Mouse (Mus musculus) thymus, postnatal 4 days (tissue): Measurements from ENCODE around the gene Gm10840.

Experiments
- DNase-seq: peaks from one replicate; pipeline ENCODE4 v3.0.0; 2021

Gene Gm10840

DNA sequence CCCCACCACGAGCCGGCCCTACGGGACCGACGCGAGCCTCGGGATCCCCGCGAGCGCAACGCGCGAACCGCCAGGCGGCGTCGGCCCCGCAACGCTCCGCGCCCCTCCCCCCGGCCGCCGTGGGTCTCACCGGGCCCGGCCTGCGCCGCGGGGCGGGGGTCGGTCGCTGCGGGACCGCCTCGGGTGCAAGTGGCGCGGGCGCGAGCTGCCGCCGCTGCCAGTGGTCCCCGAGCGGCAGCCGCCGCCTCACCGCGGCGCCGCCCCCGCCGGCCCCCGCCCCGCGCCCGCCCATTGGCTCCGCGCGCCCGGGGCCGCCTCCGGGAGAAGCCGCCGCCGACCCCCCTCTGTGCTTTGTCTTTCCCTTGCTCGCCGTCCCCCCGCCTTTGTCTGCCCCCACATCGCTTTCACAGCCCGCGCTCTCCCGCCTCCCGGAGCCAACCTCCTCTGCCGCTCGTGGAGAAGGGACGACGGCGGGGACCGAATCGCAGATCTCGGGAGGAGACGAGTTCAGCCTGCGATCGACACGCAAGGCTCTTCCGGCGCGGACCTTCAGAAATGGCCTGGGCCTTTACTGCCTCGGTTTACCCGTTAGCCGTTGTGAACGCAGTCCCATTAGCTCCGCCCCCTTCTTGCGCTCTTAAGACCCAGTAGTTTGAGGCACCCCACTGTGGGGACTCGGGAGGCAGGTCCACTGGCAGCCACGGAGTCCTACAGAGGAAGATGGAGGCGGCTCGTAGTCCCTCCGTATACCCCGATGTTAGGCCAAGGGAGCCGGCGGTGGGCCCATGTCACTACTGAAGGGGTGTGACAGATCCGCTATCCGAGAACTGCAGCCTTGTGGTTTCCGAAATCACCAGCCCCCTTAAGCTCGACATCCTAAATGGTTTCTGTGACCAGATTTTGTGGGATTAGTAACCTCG, 469 bp upstream of the Gm10840 start:
- peak; percentile 93 for DNase-seq

DNA sequence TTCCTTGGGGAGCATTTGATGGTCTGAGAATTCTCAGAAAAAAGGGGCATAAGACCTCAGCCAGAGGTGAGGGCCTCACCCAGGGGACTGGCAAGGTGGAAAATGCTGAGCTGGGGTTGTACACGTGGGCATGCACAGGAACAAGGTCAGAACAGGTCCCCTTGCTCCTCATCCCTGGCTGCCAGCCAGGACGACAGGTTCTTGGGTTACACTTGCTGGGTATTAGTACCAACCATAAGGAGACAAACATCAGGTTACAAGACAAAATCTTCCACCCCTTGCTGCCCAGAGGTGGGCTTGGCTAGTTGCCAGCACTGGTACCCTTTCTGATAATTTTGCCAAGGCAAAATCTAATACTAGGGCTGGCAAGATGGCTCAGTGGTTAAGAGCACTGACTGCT, 1.6 kb downstream of the Gm10840 start:
- DNase-seq = no peak

GRCm38 (mm10) chr11:106163546-106163945, 2.9 kb downstream of the Gm10840 start:
- DNase-seq = no peak

DNA sequence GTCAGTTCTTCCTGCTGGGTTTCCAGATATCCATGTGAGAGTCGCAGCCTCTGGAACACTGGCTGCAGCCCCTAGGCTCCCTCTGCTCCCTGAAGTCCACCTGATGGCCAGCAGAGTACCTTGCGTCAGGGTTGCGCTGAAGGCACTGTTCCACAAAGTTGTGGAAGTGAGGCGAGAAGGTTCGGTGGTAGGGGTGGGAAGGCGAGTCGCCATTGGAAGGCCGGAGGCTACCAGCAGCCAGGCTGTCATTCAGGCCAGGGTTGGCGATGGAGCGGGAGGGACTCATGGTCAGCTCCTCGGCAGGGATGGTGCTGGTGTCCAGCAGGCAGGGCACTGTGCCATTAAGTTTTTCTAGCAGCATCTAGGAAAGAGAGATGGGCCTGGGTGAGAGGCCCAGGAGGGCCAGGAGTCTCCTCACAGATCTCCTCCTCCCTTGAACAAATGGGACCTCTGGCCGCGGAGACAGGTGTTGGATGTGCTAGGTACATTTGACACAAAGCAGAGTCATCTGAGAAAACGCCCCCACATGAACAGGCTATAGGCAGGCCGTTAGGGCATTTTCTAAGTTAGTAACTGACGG, 4.0 kb downstream of the Gm10840 start:
- DNase-seq = no peak

- DNase-seq = peak; percentile 55
Measured at GRCm38 (mm10) chr11:106167435-106167834, 6.8 kb downstream of the Gm10840 start.

GRCm38 (mm10) chr11:106170807-106171206, 10.2 kb downstream of the Gm10840 start:
- DNase-seq = peak; percentile 87

- DNase-seq = no peak
Measured at GRCm38 (mm10) chr11:106173228-106173627, 12.6 kb downstream of the Gm10840 start.

DNA sequence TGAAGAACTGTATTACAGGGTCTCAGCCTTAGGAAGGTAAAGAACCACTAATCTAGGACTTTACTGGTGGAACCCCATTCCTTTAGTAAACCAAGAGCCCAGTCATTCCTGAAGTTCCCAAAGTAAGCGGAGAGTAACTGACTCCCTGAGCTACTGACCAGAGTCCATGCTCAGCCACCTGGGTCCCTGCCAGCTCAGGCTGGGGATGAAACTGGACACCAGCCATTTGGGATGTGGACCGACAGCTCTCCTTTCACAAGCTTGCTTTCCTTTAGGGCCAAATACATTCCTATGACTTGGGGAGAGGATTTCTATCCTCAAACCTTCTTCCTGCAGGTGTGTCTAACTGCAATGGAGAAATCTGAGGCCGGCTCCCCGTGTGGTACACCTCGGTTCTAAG, 13.7 kb downstream of the Gm10840 start:
- no peak for DNase-seq

DNA sequence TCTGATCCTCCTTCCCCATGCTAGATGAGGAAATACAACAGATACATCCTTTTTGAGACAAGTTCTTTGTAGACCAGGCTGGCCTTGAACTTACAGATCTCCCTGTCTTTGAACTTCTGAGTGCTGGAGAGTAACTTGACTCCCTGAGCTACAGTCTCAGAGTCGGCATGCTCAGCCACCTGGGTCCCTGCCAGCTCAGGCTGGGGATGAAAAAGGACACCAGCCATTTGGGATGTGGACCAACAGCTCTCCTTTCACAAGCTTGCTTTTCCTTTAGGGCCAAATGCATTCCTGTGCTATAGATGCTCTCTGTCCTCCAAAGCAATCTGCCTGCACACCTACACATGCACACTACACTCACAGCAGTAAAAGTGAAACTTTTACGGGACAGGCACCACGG, 14.4 kb downstream of the Gm10840 start:
- no peak for DNase-seq

GRCm38 (mm10) chr11:106176372-106176771, 15.7 kb downstream of the Gm10840 start:
- DNase-seq = no peak

DNA sequence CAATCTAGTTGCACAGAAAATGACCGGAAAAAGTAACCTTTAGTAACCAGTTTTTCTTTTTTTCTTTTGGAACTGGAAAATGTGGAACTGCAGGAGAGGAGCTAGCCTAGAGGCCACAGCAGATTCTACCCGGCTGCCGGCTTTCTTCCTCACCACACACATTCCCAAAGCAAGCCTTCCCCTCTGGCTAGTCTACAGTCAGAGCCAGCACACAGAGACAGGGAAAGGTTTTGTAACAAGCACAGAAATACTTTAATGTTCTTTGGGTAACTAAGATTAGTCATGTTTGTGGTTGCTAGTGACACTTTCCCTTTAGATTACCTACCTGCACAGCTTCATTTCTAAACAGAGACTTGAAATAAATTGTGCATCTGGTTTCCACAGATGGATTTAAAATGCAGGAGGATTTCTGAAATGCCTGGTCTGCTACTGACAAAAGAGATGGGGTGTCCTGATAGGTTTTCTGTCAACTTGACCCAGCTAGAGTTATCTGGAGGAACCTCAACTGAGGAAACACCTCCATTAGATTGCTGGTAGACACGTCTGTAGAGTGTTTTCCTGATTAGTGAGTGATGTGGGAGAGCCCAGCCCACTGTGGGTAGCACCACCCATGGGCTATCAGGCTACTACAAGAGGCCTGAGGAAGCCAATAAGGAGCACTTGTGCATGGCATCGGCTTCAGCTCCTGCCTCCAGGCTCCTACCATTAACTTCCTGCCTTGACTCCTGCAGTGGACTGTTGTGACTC, 17.6 kb downstream of the Gm10840 start:
- DNase-seq = no peak

DNA sequence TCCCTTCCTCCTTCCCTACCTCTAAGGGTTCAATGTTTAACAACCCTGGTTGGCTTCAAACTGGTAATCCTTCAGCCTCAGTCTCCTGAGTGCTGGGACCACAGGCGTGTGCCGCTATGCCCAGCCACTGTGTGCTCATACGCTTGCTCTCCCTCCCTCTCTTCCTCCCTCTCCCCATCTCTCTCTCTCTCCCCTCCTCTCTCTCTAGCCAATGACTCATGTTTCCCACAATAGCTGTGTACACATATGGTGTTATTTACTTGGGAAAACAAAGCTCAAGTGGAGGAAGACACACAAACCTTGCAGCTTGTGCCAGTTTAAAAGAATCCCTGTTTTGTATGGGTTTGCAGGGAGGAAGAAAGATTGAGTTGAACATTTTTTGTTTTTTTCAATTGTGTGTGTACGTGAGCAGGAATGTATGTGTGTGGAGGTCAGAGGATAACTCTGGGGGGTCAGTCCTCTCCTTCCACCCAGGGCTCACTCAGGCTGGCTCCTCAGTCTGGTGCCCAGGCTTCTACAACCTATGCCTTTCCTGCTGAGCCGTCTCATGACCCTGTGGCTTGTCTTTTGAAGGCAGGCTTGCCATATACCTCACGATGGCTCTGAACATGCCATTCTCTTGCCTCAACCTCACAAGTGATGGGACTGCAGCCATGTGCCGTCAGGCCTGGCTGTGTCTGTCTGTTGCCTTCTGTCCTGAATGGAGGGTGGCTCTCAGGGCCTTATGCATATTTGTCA, 19.2 kb downstream of the Gm10840 start:
- DNase-seq = no peak

GRCm38 (mm10) chr11:106180449-106180801, 19.8 kb downstream of the Gm10840 start:
- DNase-seq = no peak

DNA sequence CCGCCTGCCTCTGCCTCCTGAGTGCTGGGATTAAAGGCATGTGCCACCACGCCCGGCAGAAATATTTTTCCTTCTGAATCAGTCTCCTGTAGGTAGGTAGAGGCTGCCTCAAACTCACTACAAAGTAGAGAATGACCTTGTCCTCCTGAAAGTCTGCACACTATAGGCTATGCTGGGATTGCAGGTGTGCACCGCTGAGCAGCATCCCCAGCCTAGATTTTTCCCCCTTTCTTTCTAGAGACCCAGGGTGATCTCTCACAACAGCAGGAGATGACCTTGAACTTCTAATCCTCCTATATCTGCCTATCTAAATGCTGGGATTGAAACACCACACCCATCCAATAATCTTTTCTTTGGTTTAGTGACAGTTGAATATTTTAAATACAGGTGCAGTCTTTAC, 26.7 kb downstream of the Gm10840 start:
- no peak for DNase-seq

DNA sequence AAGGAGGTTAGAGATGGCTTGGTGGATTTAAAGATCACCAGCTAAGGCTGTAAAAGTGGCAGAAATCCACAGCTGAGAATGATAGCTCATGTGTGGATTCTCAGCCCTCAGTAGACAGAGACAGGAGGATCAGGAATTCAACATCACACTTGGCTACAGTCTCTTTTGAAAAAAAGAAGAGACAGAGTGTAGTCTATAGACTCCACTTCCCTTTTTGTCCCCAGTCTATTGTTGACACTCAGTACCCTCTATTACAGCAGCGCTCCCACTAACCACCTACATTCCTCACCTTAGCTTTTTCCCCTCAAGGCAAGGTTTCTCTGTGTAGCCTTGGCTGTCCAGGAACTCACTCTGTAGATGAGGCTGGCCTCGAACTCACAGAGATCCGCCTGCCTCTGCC, 31.1 kb downstream of the Gm10840 start:
- no peak for DNase-seq

DNA sequence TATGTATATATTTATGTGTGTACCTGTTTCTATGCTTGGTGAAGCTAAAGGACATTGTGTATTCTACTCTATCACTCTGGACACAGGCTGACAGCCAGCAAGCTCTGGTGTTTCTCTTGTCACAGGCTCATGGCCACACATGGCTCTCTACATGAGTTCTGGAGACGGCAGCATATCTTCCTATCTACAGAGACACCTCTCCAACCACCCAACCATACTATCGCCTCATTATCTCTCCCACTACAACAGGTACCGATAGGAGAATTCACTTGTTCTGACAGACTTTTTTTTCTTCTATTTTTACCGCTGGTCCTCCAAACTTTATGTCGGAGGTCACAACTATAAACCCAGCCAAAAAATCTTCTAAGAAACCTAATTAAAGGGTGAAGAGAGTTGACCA, 31.6 kb downstream of the Gm10840 start:
- DNase-seq = no peak

GRCm38 (mm10) chr11:106192657-106193370, 32.2 kb downstream of the Gm10840 start:
- no peak for DNase-seq

DNA sequence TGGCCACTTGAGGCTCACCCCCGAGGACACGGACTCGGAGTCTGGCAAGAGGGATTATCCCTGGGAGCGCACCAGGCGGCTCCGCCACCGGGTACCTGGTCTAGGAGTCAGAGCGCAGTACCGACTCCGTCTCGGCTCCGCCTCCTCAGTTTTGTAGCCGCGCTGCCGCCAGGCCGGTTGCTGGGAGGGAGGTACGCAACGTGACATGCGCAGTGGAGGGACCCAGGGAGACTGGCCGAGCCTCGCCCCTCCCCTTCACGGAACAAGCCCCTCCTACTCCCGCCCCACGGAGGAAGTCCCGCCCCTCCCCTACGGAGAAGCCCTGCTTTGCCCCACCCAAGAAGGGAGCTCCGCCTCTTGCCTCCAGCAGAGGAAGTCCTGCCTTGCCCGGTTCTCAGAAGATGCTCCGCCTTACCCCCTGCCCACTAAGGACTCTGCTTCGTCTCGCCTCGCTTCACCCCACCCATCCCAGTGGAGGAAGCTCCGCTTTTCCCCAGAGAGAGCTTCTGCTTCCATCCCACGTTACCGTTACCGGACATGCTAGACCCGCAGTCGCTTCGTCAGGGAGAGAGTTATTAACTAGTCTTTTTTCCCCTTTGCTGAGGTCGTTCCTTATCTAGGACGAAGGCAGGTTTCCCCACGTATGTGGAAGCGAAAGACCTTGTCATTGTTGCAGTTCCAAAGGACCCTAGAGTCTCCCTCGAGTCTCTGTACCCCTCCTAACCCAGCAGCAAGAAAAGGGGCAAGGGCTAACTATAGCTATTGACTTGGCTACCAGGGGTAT, 32.9 kb downstream of the Gm10840 start:
- DNase-seq = peak; percentile 98

DNA sequence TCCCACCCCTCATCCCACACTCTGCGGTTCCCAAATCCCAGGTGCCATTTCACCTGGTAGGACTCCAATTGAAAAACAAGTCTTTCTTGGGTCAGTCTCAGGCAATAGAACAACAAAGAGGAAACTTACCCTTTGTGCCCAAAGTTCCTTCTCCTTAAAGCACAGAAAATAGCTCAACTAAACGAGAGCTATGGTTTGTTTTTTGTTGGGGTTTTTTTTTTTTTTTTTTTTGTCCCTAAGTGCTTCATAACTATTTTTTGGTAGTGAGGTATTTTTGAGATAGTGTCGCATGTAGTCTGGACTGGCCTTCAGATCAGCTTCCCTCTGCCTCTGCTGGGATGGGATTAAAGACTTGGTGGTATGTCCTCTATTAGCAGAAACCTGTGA, 33.5 kb downstream of the Gm10840 start:
- no peak for DNase-seq

DNA sequence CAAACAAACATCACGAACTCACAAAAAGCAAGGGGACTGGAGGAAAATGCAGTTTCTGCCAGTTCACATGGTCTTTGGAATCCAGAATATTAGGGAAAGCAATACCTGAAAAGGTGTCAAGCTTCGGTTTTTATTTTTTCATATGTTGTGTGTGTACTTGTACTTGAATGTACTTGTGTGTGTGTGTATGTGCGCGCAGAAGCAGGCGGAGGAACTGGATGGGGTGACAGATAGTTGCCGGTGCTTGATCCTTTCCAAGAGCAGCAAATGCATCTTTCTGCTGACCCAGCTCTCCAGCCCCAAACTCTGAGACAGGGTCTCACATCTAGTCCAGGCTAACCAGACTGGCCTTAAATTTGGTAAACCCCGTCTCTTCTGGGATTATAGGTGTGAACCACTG, 34.2 kb downstream of the Gm10840 start:
- no peak for DNase-seq

GRCm38 (mm10) chr11:106195341-106195740, 34.7 kb downstream of the Gm10840 start:
- DNase-seq = no peak

GRCm38 (mm10) chr11:106198277-106198676, 37.6 kb downstream of the Gm10840 start:
- no peak for DNase-seq
